12 mouse cellular contexts compared by ENCODE assay signal in the genomic region with DNA sequence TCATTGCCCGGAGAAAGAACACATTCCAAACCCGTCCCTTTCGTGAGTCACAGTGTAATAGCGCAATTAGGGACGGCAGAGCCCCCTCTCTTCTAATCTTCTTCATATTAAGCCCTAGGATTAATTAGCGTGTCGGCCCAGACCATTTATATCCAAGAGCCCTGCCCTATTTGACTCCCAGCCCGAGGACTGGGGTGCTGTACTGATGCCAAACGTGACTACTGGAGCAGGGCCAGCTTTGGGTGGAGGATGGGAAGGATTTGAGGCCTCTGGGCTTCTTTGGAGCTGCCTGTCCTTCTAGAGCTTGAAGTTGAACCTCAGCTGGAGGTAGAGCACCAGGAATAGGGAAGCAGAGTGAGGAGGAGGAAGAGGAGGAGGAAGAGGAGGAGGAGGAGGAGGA. TPM values are rescaled to one million over a fixed set of nuclear protein-coding genes. Genes with fewer than 3 reads are reported as not detected.
DNase-seq lines count a peak whose midpoint lies in the region; ATAC-seq and TF ChIP-seq lines count a peak whose summit lies in the region.
"Had no signal": no experiment of that assay in that cellular context is flagged by ENCODE, and none has a peak within 500 bp of the region (broad histone marks: within the 10 kb centered on the region; RNA-seq: fewer than 3 reads in every experiment).

No protein-coding gene starts in this region.

- no peak for TF ChIP-seq POLR2A in olfactory bulb, adult 2 months (IDR thresholded peaks at IDR 0.05; ENCODE audit: insufficient read depth, low read depth, low read length)

- peak overlapping the region; percentile 80 for H3K4me2 ChIP-seq in neural tube, embryonic 11.5 days (ENCODE audit: low read depth)
- H3K4me2 ChIP-seq in hindbrain, embryonic 14.5 days (replicated peaks) = peak overlapping the region; percentile 72
- H3K4me2 ChIP-seq: heart, embryonic 12.5 days; liver, embryonic 11.5 days had no signal

- no peak for ATAC-seq in neural tube, embryonic 11.5 days (ENCODE audit: insufficient read depth, low FRiP score, low TSS enrichment)
- ATAC-seq in hindbrain, embryonic 14.5 days (ENCODE audit: low FRiP score) = no peak

- TF ChIP-seq CTCF in olfactory bulb, adult 2 months (IDR thresholded peaks at IDR 0.05; ENCODE audit: insufficient read depth, low read depth, low read length) = no peak

- H3K27me3 ChIP-seq in neural tube, embryonic 11.5 days (ENCODE audit: control insufficient read depth, insufficient read depth, low read length) = peaks cover 75% of the 10 kb centered on the region
- peaks cover 82% of the 10 kb centered on the region for H3K27me3 ChIP-seq in hindbrain, embryonic 14.5 days (ENCODE audit: control insufficient read depth, insufficient read depth, low read length)

- no peak overlapping the region; the same call in 1 of the 2 replicates for H3K4me3 ChIP-seq in neural tube, embryonic 11.5 days (ENCODE audit: low read depth, low read length)
- peak overlapping the region; percentile 56 for H3K4me3 ChIP-seq in hindbrain, embryonic 14.5 days (replicated peaks; ENCODE audit: low read length)
- H3K4me3 ChIP-seq in olfactory bulb, adult 2 months (ENCODE audit: insufficient read depth, low read depth, low read length) = peak overlapping the region; percentile 54
- H3K4me3 ChIP-seq: heart, embryonic 12.5 days had no signal

- no peak overlapping the region for H3K9ac ChIP-seq in neural tube, embryonic 11.5 days (ENCODE audit: low read length)
- peak overlapping the region; percentile 85 for H3K9ac ChIP-seq in hindbrain, embryonic 14.5 days
- H3K9ac ChIP-seq: heart, embryonic 12.5 days had no signal

- peak; percentile 14 for DNase-seq in adrenal gland, adult 2 months
- no peak for DNase-seq in adrenal gland, adult (ENCODE audit: inconsistent age in 2 of 2, low spot score in 1 of 2)
- DNase-seq in neural tube, embryonic 11.5 days (ENCODE audit: low spot score) = no peak
- no peak for DNase-seq in neural tube, embryonic 10.5 days (ENCODE audit: extremely low spot score, low spot score)
- DNase-seq in hindbrain, embryonic 14.5 days (ENCODE audit: low spot score) = no peak
- DNase-seq in thymus, postnatal 36 days = no peak
- DNase-seq in spleen, postnatal 10 days (ENCODE audit: low spot score in 2 of 2) = no peak
- DNase-seq: lung, postnatal 14 days had no signal

- 20% methylated on average over 9 of the region's 9 CpGs for WGBS in neural tube, embryonic 11.5 days
- 15% methylated on average over 9 of the region's 9 CpGs for WGBS in hindbrain, embryonic 14.5 days
- 21% methylated on average over 9 of the region's 9 CpGs for WGBS in olfactory bulb, adult 2 months

- no peak overlapping the region for H3K27ac ChIP-seq in neural tube, embryonic 11.5 days (ENCODE audit: low read depth, low read length)
- peak overlapping the region; percentile 88 for H3K27ac ChIP-seq in hindbrain, embryonic 14.5 days
- H3K27ac ChIP-seq in olfactory bulb, adult 2 months (ENCODE audit: insufficient read depth, low read depth, low read length) = peak overlapping the region; percentile 55; the same call in 1 of the 2 replicates
- H3K27ac ChIP-seq: kidney, postnatal 0 days had no signal

- no peaks in the 10 kb centered on the region for H3K36me3 ChIP-seq in neural tube, embryonic 11.5 days (ENCODE audit: control insufficient read depth, insufficient read depth, low read length)
- H3K36me3 ChIP-seq in hindbrain, embryonic 14.5 days (replicated peaks; ENCODE audit: control insufficient read depth, insufficient read depth) = no peaks in the 10 kb centered on the region
- H3K36me3 ChIP-seq: heart, embryonic 12.5 days had no signal

- H3K9me3 ChIP-seq in neural tube, embryonic 11.5 days (ENCODE audit: control insufficient read depth, low read length) = no peaks in the 10 kb centered on the region
- no peaks in the 10 kb centered on the region for H3K9me3 ChIP-seq in hindbrain, embryonic 14.5 days (ENCODE audit: control insufficient read depth, low read length)
- H3K9me3 ChIP-seq: heart, embryonic 12.5 days had no signal

- peaks cover 24% of the 10 kb centered on the region for H3K4me1 ChIP-seq in neural tube, embryonic 11.5 days (ENCODE audit: control insufficient read depth, insufficient read depth, low read length)
- peaks cover 71% of the 10 kb centered on the region for H3K4me1 ChIP-seq in hindbrain, embryonic 14.5 days (replicated peaks; ENCODE audit: control insufficient read depth, insufficient read depth, low read length)
- H3K4me1 ChIP-seq in olfactory bulb, adult 2 months (ENCODE audit: control insufficient read depth, insufficient read depth, low read length) = peaks cover 42% of the 10 kb centered on the region

RNA-seq across cellular contexts. Expression of a gene that starts 2.2 kb away (rescaled TPM):
- total RNA-seq in adrenal gland, adult 2 months (2021) = under 1 TPM; 0.35 to 0.37 TPM
- polyA plus RNA-seq in adrenal gland, adult 2 months (2012; rRNA removed) = 0.26 and 0.30 TPM in 2 replicates
- 1.3 and 1.4 TPM in 2 replicates for polyA plus RNA-seq in neural tube, embryonic 11.5 days (2014; fragmentation: Nextera tagmentation; extraction: Ambion mirVana)
- polyA plus RNA-seq in hindbrain, embryonic 14.5 days (2014; fragmentation: Nextera tagmentation; extraction: Ambion mirVana) = 5.9 and 6.0 TPM in 2 replicates
- polyA plus RNA-seq in olfactory bulb, adult 2 months (2012; ENCODE audit: insufficient read depth, insufficient read length, low replicate concordance, missing spikeins) = 45.0 TPM in 1 of 2 replicates, not detected in the other
